Mouse (Mus musculus) inflammation-experienced regulatory T-cells, adult 6 months (primary cell): ENCODE data around the gene Agmat. TPM values are rescaled to one million over a fixed set of nuclear protein-coding genes. Genes with fewer than 3 reads are reported as not detected.
"Not testable (repeated sequence)": the region's sequence is repeated elsewhere in the genome, so short reads cannot be mapped to it uniquely, and the experiment has no call there.

Experiments
- ATAC-seq: one replicate; pipeline ENCODE4 v1.8.0; 2017
- polyA plus RNA-seq, 3 experiments: library from polyadenylated mRNA; unstranded; fragments of 100-300 nt; shearing (Covaris generic); gene quantifications; one replicate each; pipeline ENCODE4 v1.2.1; 2017

Gene Agmat
- polyA plus RNA-seq, 3 experiments from 2014 or later: not detected

DNA sequence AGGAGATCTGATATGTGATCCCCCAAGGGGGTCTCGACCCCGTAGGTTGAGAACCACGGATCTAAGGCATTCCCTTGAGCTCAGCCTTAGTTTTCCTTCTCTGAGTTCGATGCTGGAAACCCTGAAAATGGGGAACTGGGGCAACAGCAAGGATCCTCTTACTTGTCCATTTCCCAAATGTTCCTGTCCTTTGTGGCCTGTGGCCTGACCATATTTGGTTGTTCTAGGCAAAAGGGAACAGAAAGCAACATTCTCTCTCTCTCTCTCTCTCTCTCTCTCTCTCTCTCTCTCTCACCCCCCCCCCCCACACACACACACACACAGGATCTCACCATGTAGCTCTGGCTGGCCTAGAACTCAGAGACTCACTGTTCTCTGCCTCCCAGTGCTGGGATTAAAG is 9.6 kb upstream of the Agmat start:
- ATAC-seq: no peak

DNA sequence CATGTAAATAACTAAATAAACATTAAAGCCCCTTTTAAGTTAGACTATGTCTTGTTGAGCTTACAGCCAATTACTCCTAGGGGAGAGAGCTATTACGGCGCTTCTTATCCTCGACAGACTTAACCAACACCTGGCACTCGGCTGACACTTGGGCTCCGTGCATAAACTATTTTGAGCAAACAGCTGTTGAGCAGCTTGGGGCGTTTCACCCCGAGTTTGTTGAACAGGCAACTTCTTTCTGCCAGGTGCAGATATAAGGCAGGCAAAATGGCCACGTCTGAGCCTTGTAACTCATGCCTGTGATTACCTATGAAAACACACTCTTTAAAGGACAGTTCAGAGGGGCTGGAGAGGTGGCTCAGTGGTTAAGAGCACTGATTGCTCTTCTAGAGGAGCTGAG is 8.5 kb upstream of the Agmat start:
- ATAC-seq: no peak

DNA sequence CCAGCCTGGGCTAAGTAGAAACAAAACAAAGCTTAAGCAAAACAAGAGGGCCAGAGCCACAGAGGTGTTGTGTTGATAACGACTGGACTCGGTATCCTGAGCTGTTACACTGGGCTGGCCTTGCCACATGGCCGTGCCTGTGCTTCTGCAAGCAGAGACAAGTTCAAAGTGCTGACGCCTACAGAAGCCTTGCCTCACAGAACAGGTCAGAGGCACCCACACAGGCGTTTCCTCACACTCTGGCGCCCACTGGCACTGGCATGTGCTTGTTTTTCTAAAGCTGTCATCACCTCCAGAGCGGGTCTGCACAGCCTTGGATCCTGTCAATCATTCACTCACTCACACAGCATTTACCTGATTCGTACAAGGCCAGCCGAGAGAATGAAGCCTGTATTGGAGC is 4.6 kb upstream of the Agmat start:
- ATAC-seq: no peak

GRCm38 (mm10) chr4:141742381-141742780 is 4.1 kb upstream of the Agmat start:
- ATAC-seq: no peak

DNA sequence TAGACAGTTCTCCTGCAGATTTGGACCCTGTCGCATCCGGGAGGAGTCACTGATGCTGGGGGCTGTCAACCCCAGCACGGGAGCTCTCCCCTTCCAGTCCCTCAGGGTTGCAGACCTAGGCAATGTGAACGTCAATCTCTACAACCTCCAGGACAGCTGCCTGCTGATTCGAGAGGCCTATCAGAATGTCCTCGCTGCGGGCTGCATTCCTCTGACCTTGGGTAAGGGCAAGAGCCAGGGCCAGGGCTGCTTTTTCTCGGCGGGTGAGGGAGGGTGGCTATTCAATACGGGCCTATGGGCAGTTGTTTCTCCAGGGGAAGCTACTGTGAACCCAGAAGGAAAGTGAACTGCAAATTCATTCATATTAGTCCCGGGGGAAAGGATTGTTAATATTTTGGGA is 3.1 kb downstream of the Agmat start:
- no peak for ATAC-seq

- no peak for ATAC-seq
Observed at GRCm38 (mm10) chr4:141750826-141751225, 4.4 kb downstream of the Agmat start.

- no peak for ATAC-seq
Observed at GRCm38 (mm10) chr4:141751419-141752075, 5.1 kb downstream of the Agmat start.

- no peak for ATAC-seq
Observed at GRCm38 (mm10) chr4:141752076-141752421, 5.6 kb downstream of the Agmat start.

GRCm38 (mm10) chr4:141755375-141755930 is 9.0 kb downstream of the Agmat start:
- no peak for ATAC-seq

- ATAC-seq: no peak
Observed at GRCm38 (mm10) chr4:141757124-141757523, 10.7 kb downstream of the Agmat start.

- ATAC-seq: no peak
Observed at GRCm38 (mm10) chr4:141758874-141759542, 12.5 kb downstream of the Agmat start.

DNA sequence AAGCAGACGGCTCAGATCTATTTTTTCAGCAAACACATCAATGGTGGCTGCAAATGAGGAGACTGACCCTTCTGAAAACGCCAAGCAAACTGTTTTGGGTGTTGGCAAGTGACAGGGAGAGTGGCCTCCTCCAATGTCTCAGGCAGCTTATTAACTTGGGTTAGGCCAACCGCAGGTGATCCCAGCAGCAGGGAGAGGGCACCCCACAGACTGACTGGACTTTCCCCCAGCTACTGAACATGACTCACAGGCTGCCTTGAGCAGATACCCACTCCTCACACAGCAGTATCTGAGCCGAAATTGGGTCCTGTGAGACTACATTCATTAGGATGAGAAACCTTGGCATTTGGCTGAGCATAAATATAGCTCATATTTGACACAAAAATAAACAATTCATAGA is 14.5 kb downstream of the Agmat start:
- no peak for ATAC-seq

GRCm38 (mm10) chr4:141762102-141762598 is 15.7 kb downstream of the Agmat start:
- ATAC-seq: no peak

DNA sequence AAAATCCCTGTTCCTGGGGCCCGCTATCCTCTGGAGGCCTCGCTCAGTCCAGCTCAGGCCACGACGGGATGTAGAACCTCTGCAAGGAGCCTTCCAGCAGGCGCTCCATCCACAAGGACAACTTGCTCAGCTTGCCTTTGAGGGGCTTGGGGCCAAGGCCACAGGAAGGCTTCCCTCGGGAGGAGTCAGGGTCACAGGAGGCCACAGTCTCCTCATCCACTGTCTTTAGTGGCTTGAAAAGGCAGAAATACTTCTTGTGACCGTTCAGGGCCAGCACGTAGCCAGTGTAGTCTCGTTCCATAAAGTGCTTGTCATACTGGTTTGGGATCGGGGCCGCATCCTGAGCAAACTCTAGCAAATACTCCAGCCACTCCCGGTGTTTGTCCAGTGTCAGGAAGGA is 17.0 kb downstream of the Agmat start:
- ATAC-seq: no peak

DNA sequence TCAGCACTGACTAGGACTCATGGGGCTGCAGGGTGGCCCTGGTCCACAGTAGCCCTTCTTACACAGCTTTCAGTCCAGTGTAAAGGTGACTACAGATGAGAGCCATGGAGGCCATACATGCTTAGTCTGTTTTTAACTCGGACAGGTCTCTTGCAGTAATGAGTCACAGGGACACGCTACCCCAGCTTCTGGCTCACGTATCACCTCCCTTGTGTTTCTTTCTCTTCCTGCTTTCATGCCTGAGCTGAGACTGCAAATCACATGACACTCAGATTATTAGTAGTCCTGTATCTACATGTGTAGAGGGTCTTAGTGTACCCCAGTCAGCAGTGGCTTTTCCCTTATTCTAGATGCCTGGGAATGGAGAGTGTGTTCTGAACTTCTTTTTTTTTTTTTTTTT is 18.5 kb downstream of the Agmat start:
- ATAC-seq: no peak

- ATAC-seq: peak; percentile 43
Observed at GRCm38 (mm10) chr4:141766316-141766667, 19.8 kb downstream of the Agmat start.

DNA sequence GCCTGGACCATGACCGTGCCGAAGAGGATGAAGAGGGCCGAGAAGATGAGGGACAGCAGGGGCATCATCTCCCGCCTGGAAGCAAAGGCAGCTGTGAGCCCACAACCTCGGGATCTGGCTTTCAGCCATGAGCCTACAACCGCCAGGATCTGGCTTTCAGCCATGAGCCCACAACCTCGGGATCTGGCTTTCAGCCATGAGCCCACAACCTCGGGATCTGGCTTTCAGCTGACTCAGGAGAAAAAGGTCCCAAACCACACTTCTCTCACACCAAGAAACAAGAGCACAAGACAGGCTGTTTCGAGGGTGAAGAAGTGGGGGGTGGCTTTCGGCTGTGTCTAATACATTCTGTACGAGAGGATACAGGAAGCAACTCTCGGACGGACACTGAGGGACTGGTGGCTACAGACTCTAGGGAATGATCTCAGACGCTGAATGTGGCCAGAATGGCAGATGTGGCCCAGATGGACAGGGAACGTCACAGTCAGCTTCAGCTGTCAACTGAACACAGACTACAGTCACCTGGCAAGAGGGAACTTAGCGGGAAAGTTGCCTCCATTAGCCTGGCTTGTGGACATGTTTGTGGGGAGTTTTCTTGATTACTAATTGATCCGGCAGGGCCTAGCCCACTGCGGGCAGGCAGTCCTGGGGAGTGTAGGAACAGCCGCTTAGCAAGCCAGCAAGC is 20.3 kb downstream of the Agmat start:
- no peak for ATAC-seq

GRCm38 (mm10) chr4:141767353-141768036 is 21.0 kb downstream of the Agmat start:
- no peak for ATAC-seq

DNA sequence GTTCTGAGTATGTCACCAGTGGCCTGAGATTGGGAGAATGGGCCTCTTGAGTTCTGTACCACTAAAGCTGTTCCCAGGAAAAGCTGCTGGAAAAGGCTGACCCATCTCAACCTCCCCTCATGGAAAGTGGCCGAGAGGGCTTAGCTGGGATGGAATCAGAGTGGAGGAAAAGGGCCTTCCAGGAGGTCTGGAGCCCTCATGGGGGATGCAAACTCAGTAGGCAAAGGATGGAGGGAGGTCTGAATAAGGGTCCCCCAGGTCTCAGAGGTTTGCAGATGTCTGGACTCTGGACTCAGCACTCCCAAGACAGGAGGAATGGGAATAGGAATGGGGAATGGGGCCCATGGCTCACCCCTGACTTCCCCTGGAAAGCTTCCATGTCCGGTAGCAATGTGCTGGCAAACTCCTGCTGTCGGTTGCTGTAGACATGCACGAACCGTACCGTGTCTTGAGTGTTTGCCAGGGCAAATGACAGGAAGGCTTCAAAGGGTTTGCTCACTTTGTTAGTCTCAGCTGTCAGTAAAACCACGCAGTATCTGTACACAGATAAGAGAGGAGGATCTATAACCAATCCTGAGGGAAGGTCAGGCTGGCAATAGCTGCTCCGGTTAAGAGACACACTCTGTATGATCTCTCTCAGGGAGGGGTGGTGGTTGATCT is 23.2 kb downstream of the Agmat start:
- ATAC-seq: no peak

DNA sequence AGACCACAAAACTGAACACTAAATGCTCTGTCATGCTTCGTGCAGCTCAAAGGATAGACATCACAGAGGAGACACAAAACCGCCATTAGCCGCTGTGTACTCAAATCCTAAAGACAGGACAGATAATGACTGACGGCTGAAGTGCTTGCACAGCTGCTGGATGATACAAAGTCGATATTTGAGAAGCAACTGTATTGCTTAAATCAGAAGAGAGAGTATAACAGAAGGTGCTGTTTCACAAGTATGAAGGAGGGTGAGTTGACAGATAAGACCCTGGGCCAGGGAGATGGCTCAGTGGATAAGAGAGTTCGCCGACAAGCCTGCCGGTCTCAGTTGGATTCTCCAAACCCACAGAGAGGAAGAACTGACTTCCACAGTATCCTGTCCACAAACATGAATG is 25.4 kb downstream of the Agmat start:
- no peak for ATAC-seq

DNA sequence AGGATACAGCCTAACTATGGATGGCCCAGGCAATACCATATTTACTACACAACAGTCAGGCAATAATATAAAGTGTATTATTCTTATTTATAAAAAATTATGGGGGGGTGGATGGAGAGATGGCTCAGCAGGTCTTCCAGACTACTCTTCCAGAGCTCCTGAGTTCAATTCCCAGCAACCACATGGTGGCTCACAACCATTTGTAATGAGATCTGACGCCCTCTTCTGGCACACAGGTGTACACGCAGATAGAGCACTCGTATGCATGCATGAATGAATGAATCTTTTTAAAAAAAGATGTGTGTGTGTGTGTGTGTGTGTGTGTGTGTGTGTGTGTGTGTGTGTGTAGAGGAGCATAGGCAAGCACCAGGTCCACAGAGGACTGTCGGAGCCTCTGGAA is 26.5 kb downstream of the Agmat start:
- ATAC-seq: not testable (repeated sequence)

- ATAC-seq: no peak
Observed at GRCm38 (mm10) chr4:141779828-141780227, 33.4 kb downstream of the Agmat start.
